Mouse (Mus musculus) E14TG2a.4 (cell line): ENCODE data around the gene Smad5.

ENCODE experiments used
- CTCF ChIP-seq: conservative IDR thresholded peaks from 2 replicates; pipeline ENCODE4 v1.5.1; 2014; ENCODE audit warnings: low read length
- NANOG ChIP-seq: IDR thresholded peaks from 2 replicates; pipeline ENCODE4 v1.6.1; 2014; ENCODE audit warnings: borderline replicate concordance, low read length, mixed read lengths
- POU5F1 ChIP-seq: IDR thresholded peaks from 2 replicates; pipeline ENCODE4 v1.6.1; 2014; ENCODE audit warnings: low read length, borderline replicate concordance

DNA sequence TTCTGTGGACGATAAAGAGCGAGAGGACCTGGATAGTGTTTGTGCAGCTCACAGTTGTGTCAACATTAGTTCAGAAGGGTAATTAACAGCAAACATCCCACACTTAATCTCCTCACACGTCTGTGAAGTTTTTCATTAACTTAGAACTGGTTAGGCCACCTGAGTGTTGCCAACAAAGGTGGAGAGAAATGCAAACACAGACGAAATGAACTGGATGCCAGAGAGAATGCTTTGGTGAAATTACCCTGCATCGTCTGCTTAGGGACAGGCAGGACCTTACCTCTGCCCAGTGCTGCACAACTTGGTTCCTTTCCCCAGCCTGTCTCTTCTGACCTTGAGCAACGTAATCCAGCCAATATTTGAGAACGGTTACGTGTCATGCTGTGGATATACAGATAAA lies 44.7 kb downstream of the Smad5 start:
- TF ChIP-seq CTCF (no peak), POU5F1 (no peak), NANOG (no peak)
